Comparison of ENCODE assay signal across 7 mouse cellular contexts in genomic region chr3:122273407-122274240, GRCm38 (mm10). TPM values are rescaled to one million over a fixed set of nuclear protein-coding genes. Genes with fewer than 3 reads are reported as not detected.
DNase-seq lines count a peak whose midpoint lies in the region; ATAC-seq lines count a peak whose summit lies in the region.

No protein-coding gene starts in this region.

- DNase-seq in retina, postnatal 1 day, result peak; percentile 29
- DNase-seq in retina, embryonic 14.5 days (ENCODE audit: low spot score), result no peak
- DNase-seq in urinary bladder, postnatal 25 days (ENCODE audit: low spot score), result no peak

- H3K36me3 ChIP-seq in embryonic facial prominence, embryonic 13.5 days, result peaks cover 30% of the 10 kb centered on the region
- H3K36me3 ChIP-seq in intestine, embryonic 16.5 days (ENCODE audit: control insufficient read depth, insufficient read depth, low read length), result no peaks in the 10 kb centered on the region
- peaks cover 33% of the 10 kb centered on the region for H3K36me3 ChIP-seq in neural tube, embryonic 15.5 days

- ATAC-seq in embryonic facial prominence, embryonic 13.5 days (ENCODE audit: insufficient number of reproducible peaks, insufficient read depth, low FRiP score, low TSS enrichment, low read depth), result no peak; the same call in 1 of the 2 replicates
- no peak for ATAC-seq in intestine, embryonic 16.5 days
- ATAC-seq in neural tube, embryonic 15.5 days (ENCODE audit: low FRiP score), result no peak
- ATAC-seq in monocyte, adult 5-6 weeks (replicated peaks; ENCODE audit: insufficient number of reproducible peaks, low FRiP score, low TSS enrichment, poor library complexity, severe bottlenecking), result no peak; the same call in 1 of the 2 replicates

- WGBS in embryonic facial prominence, embryonic 13.5 days, result 9% methylated on average over 19 of the region's 20 CpGs
- 10% methylated on average over 20 of the region's 20 CpGs for WGBS in intestine, embryonic 16.5 days
- WGBS in neural tube, embryonic 15.5 days, result 11% methylated on average over 19 of the region's 20 CpGs

- H3K4me1 ChIP-seq in embryonic facial prominence, embryonic 13.5 days, result peaks cover 34% of the 10 kb centered on the region
- H3K4me1 ChIP-seq in intestine, embryonic 16.5 days (ENCODE audit: control insufficient read depth, insufficient read depth, low read length), result peaks cover 30% of the 10 kb centered on the region
- peaks cover 39% of the 10 kb centered on the region for H3K4me1 ChIP-seq in neural tube, embryonic 15.5 days

- H3K27me3 ChIP-seq in embryonic facial prominence, embryonic 13.5 days, result no peaks in the 10 kb centered on the region
- H3K27me3 ChIP-seq in intestine, embryonic 16.5 days (replicated peaks; ENCODE audit: control insufficient read depth, insufficient read depth, low read length), result no peaks in the 10 kb centered on the region
- H3K27me3 ChIP-seq in neural tube, embryonic 15.5 days (replicated peaks), result no peaks in the 10 kb centered on the region

- peak overlapping the region; percentile 76 for H3K4me2 ChIP-seq in embryonic facial prominence, embryonic 13.5 days
- 0 out of 2 replicates have a peak overlapping the region, but pooled peaks have one; percentile 24 for H3K4me2 ChIP-seq in intestine, embryonic 16.5 days (ENCODE audit: low read depth, low read length)
- H3K4me2 ChIP-seq in neural tube, embryonic 15.5 days, result peak overlapping the region; percentile 74

- peak overlapping the region; percentile 76; the same call in 1 of the 2 replicates for H3K27ac ChIP-seq in embryonic facial prominence, embryonic 13.5 days
- no peak overlapping the region for H3K27ac ChIP-seq in intestine, embryonic 16.5 days (ENCODE audit: low read length)
- H3K27ac ChIP-seq in neural tube, embryonic 15.5 days (replicated peaks), result peak overlapping the region; percentile 74

- peak overlapping the region; percentile 92 for H3K4me3 ChIP-seq in embryonic facial prominence, embryonic 13.5 days
- H3K4me3 ChIP-seq in intestine, embryonic 16.5 days (ENCODE audit: low read length), result peak overlapping the region; percentile 99
- H3K4me3 ChIP-seq in neural tube, embryonic 15.5 days (replicated peaks), result peak overlapping the region; percentile 91

- H3K9me3 ChIP-seq in embryonic facial prominence, embryonic 13.5 days, result no peaks in the 10 kb centered on the region
- no peaks in the 10 kb centered on the region for H3K9me3 ChIP-seq in intestine, embryonic 16.5 days (ENCODE audit: control insufficient read depth, low read length)
- H3K9me3 ChIP-seq in neural tube, embryonic 15.5 days (replicated peaks), result no peaks in the 10 kb centered on the region

- H3K9ac ChIP-seq in embryonic facial prominence, embryonic 13.5 days, result peak overlapping the region; percentile 94; the same call in 1 of the 2 replicates
- H3K9ac ChIP-seq in intestine, embryonic 16.5 days (ENCODE audit: low read depth, low read length), result peak overlapping the region; percentile 59
- H3K9ac ChIP-seq in neural tube, embryonic 15.5 days (replicated peaks), result peak overlapping the region; percentile 87; the same call in 1 of the 2 replicates

RNA-seq across cellular contexts. Expression of gene Dnttip2, which starts 0.6 kb away (rescaled TPM):
- polyA plus RNA-seq in embryonic facial prominence, embryonic 13.5 days (2015; fragmentation: Nextera tagmentation; extraction: Ambion mirVana), result 76.7 and 83.3 TPM in 2 replicates
- polyA plus RNA-seq in intestine, embryonic 16.5 days (2015; fragmentation: Nextera tagmentation; extraction: Ambion mirVana), result 62.6 and 69.2 TPM in 2 replicates
- 42.3 and 47.5 TPM in 2 replicates for polyA plus RNA-seq in neural tube, embryonic 15.5 days (2015; fragmentation: Nextera tagmentation; extraction: Ambion mirVana)
- 121 to 170 TPM (median 151 TPM) in 3 replicates for total RNA-seq in monocyte, adult 5-6 weeks (2017)

RNA-seq across cellular contexts. Expression of gene Bcar3, which starts 20.3 kb away (rescaled TPM):
- polyA plus RNA-seq in embryonic facial prominence, embryonic 13.5 days (2015; fragmentation: Nextera tagmentation; extraction: Ambion mirVana), result 8.6 and 9.4 TPM in 2 replicates
- polyA plus RNA-seq in intestine, embryonic 16.5 days (2015; fragmentation: Nextera tagmentation; extraction: Ambion mirVana), result 23.7 and 27.2 TPM in 2 replicates
- 5.5 and 7.4 TPM in 2 replicates for polyA plus RNA-seq in neural tube, embryonic 15.5 days (2015; fragmentation: Nextera tagmentation; extraction: Ambion mirVana)
- 5.9 to 13.0 TPM (median 7.0 TPM) in 3 replicates for total RNA-seq in monocyte, adult 5-6 weeks (2017)

RNA-seq across cellular contexts. Expression of gene Gclm, which starts 28.3 kb away (rescaled TPM):
- 53.1 and 59.7 TPM in 2 replicates for polyA plus RNA-seq in embryonic facial prominence, embryonic 13.5 days (2015; fragmentation: Nextera tagmentation; extraction: Ambion mirVana)
- 84.7 and 122 TPM in 2 replicates for polyA plus RNA-seq in intestine, embryonic 16.5 days (2015; fragmentation: Nextera tagmentation; extraction: Ambion mirVana)
- polyA plus RNA-seq in neural tube, embryonic 15.5 days (2015; fragmentation: Nextera tagmentation; extraction: Ambion mirVana), result 50.0 and 52.7 TPM in 2 replicates
- 15.3 to 20.7 TPM (median 18.5 TPM) in 3 replicates for total RNA-seq in monocyte, adult 5-6 weeks (2017)

Comparison
In these comparisons a context has a peak if more than half of its experiments do, and no peak if none do; other contexts are left out.
1. H3K4me2 ChIP-seq: peak in every context shown above with its lines; median percentile 76 in embryonic facial prominence, embryonic 13.5 days; 74 in neural tube, embryonic 15.5 days; 24 in intestine, embryonic 16.5 days.